Mouse (Mus musculus) embryonic facial prominence, embryonic 12.5 days (tissue): Measurements from ENCODE around the gene Tmem265. TPM values are rescaled to one million over a fixed set of nuclear protein-coding genes. Genes with fewer than 3 reads are reported as not detected.

Source experiments
- ATAC-seq: fragments of 200-750 bp; cut with Nextera tagmentation; 2 replicates; pipeline ENCODE4 v1.8.0; 2017; ENCODE audit not compliant: insufficient number of reproducible peaks, insufficient read depth, low FRiP score, low TSS enrichment
- H3K27ac ChIP-seq: fragments of 300-500 bp; sonication (generic); 2 replicates; pipeline ENCODE4 v1.5.1; 2016; ENCODE audit warnings: mild to moderate bottlenecking
- H3K27me3 ChIP-seq: fragments of 300-500 bp; sonication (generic); 2 replicates; pipeline ENCODE4 v1.6.1; 2016; ENCODE audit warnings: mild to moderate bottlenecking, moderate library complexity
- H3K36me3 ChIP-seq: fragments of 300-500 bp; sonication (generic); 2 replicates; pipeline ENCODE4 v1.6.1; 2016; ENCODE audit warnings: mild to moderate bottlenecking
- H3K4me1 ChIP-seq: fragments of 300-500 bp; sonication (generic); 2 replicates; pipeline ENCODE4 v1.6.1; 2016
- H3K4me2 ChIP-seq: fragments of 300-500 bp; sonication (generic); replicated peaks from 2 replicates; pipeline ENCODE4 v1.6.1; 2016; ENCODE audit warnings: mild to moderate bottlenecking, moderate library complexity
- H3K4me3 ChIP-seq: fragments of 300-500 bp; sonication (generic); 2 replicates; pipeline ENCODE4 v1.5.1; 2016; ENCODE audit warnings: mild to moderate bottlenecking
- H3K9ac ChIP-seq: fragments of 300-500 bp; sonication (generic); 2 replicates; pipeline ENCODE4 v1.6.1; 2016; ENCODE audit warnings: mild to moderate bottlenecking, moderate library complexity
- H3K9me3 ChIP-seq: fragments of 300-500 bp; sonication (generic); 2 replicates; pipeline ENCODE4 v1.6.1; 2016; ENCODE audit warnings: mild to moderate bottlenecking, moderate library complexity
- WGBS: fragments of 180-500 bp; shearing (Covaris S2); methylation state at CpG from one replicate; pipeline ENCODE4 v1.1.7; 2016; 5-methylcytosine and 5-hydroxymethylcytosine counted together
- polyA plus RNA-seq: library from polyadenylated mRNA; unstranded; fragments of >200 nt; fragmentation: Nextera tagmentation; extraction: Ambion mirVana; gene quantifications from 2 replicates; pipeline ENCODE4 v1.2.1, GENCODE M21; 2016

The Tmem265 gene
- polyA plus RNA-seq, 1 experiment from 2014 or later: 4.8 TPM

DNA sequence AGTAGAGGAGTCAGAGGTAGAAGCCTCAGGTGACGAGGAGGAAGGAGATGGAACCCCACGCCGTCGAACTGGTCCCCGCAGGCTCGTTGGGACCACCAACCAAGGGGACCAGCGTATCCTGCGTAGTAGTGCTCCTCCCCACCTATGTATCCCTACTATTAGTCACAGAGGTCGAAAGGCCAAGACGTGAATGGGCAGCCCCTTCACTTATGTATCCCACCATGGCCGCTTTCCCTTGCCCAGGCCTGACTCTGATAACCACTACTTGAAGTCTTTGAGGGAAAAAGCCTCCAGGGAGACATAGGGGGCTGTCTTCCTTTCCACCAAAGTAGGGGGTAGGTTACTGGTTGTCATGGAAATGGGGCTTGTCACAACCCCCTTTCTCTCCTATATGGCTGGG is 610 bp upstream of the Tmem265 start:
- WGBS: 90% methylated on average over 11 of the region's 11 CpGs

DNA sequence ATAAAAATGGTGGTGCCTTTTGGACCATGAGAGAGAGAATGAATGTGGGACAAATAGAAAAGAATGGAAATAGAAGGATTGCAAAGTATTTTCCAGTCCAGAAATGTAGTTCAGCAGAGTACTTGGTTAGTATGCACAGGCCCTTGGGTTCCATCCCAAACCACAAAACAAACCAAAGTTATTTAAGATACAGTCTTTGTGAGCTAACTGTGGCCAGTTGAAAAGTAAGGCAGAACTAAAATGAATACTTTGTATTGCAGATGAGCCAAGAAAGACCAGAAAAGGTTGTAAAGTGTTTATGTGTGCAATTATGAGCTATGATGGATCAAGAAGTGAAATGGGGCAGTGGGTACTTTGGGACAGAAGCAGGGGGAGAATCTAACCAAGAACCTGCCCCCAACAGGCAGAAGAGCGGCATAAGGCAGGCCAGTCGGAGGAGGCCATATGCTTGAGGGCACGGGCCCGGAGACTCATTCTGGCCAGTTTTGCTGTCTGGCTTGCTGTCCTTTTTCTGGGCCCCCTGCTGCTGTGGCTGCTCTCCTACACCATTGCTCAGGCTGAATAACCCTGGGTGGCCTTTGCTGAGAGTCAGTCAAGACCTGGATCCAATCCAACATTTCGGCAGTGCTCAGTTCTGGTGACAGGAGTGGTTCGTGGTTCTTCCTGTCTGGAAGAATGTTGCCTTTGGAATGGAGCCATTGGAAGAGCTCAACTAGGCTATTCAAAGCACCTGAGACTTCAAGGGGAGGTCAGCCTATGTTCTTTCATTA is 3.4 kb downstream of the Tmem265 start:
- 84% methylated on average over 6 of the region's 6 CpGs for WGBS
- H3K36me3 ChIP-seq: peaks cover 52% of the 10 kb centered on the region
- H3K27ac ChIP-seq: no peak overlapping the region

More for the DNA sequence above, 610 bp upstream of the Tmem265 start:
- Histone ChIP-seq H3K9ac (no peak overlapping the region), H3K4me2 (no peak overlapping the region), H3K27me3 (no peaks in the 10 kb centered on the region), H3K4me1 (no peaks in the 10 kb centered on the region), H3K9me3 (no peaks in the 10 kb centered on the region), H3K27ac (no peak overlapping the region), H3K4me3 (no peak overlapping the region), H3K36me3 (peaks cover 70% of the 10 kb centered on the region)
- ATAC-seq: no peak

DNA sequence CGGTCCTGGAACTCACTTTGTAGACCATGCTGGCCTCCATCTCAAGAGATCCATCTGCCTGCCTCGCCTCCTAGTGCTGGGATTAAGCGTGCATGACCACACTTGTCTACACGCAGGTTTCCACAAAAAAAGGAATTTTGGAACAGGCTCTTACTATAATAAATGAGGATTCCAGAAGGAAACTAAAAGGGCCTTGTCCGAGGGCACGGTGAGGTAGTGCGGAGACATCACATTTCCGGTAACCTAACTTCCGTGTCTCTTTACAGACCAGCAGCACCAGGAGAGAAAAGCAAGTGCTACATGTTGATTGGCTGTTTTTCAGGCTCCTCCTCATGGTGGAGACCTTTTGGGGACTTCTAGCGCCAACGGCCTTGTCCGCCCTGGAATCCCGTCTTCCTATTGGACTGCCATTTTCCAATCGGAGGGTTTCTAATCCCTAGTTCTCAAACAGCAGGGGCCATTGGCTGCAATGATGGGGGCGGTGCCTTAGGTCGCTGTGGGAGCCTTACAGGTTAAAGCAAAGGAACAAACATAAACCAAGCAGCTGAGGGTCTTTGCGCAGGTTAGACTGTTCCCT is 11.8 kb downstream of the Tmem265 start, which contains the start of gene Phkg2:
Phkg2 (plus strand) TSS at position 446 of the 577 bp plus-strand sequence.
- Histone ChIP-seq H3K36me3 (peaks cover 27% of the 10 kb centered on the region), H3K27ac (peak within 1 kb of the TSS; percentile 75), H3K9ac (peak within 1 kb of the TSS; percentile 87), H3K27me3 (no peaks in the 10 kb centered on the region), H3K4me1 (peaks cover 16% of the 10 kb centered on the region), H3K4me2 (peak within 1 kb of the TSS; percentile 86), H3K4me3 (peak within 1 kb of the TSS; percentile 84), H3K9me3 (no peaks in the 10 kb centered on the region)
- ATAC-seq: peak; percentile 98
- under 1% methylated on average over 17 of the region's 17 CpGs for WGBS

More for the DNA sequence above, 3.4 kb downstream of the Tmem265 start:
- no peak overlapping the region for H3K4me2 ChIP-seq
- H3K4me1 ChIP-seq: no peaks in the 10 kb centered on the region
- H3K9me3 ChIP-seq: no peaks in the 10 kb centered on the region
- H3K4me3 ChIP-seq: no peak overlapping the region
- no peak for ATAC-seq
- H3K27me3 ChIP-seq: no peaks in the 10 kb centered on the region
- no peak overlapping the region for H3K9ac ChIP-seq

DNA sequence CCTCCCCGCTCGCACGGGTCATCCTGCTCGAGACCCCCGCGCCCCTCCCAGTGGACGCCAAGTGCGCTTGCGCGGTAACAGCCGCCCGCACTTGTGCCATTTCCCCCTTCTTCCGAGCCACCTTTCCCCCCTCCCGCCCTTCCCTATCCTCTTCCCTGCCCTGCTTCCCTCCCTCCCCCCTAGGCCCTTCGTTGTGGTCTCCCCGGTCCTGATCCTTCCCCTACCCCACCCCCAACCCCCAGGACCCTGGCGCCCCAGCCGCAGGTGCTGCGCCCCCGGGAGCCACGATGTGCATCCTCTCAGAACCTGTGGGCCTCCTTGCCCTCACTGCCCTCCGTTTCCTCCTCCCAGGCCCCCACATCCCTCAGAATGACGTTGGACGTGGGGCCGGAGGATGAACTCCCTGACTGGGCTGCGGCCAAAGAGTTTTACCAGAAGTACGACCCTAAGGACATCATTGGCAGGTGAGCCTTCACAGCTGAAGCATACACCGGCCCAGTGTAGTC is 12.4 kb downstream of the Tmem265 start:
- Histone ChIP-seq H3K4me3 (peak overlapping the region; percentile 84), H3K27ac (peak overlapping the region; percentile 75), H3K27me3 (no peaks in the 10 kb centered on the region), H3K4me1 (peaks cover 16% of the 10 kb centered on the region), H3K9me3 (no peaks in the 10 kb centered on the region), H3K36me3 (peaks cover 28% of the 10 kb centered on the region), H3K4me2 (peak overlapping the region; percentile 86), H3K9ac (peak overlapping the region; percentile 87)
- WGBS: 1% methylated on average over 21 of the region's 28 CpGs
- peak; percentile 63 for ATAC-seq

GRCm38 (mm10) chr7:127574115-127574514 is 12.9 kb downstream of the Tmem265 start:
- H3K4me1 ChIP-seq: peaks cover 16% of the 10 kb centered on the region
- H3K4me3 ChIP-seq: peak overlapping the region; percentile 84
- no peak for ATAC-seq
- peak overlapping the region; percentile 86 for H3K4me2 ChIP-seq
- no peaks in the 10 kb centered on the region for H3K27me3 ChIP-seq
- no peaks in the 10 kb centered on the region for H3K9me3 ChIP-seq
- peak overlapping the region; percentile 87 for H3K9ac ChIP-seq
- 31% methylated on average over 7 of the region's 7 CpGs for WGBS
- no peak overlapping the region for H3K27ac ChIP-seq
- H3K36me3 ChIP-seq: peaks cover 28% of the 10 kb centered on the region

DNA sequence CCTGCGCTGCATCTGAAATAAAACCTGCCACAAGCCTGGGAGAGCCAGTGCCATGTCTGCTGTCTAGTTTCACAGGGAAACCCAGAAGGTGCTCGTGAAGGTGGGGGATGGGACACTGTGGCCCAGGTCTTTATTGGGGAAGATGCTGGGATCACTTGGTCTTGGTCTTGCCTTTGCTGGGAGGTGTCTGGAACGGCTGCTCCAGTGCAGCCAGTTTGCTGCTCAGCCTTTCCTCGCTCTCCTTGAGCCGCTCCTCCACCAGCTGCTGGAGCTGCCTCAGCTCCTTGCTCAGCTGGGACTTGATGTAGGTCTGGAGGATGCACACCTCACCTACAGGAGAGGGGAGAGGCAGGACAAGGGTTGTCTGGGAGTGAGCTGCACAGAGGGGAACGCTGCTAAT is 22.1 kb downstream of the Tmem265 start:
- Histone ChIP-seq H3K9ac (no peak overlapping the region), H3K4me1 (peaks cover 7% of the 10 kb centered on the region; the same call in 1 of the 2 replicates), H3K4me3 (no peak overlapping the region), H3K27ac (no peak overlapping the region), H3K36me3 (peaks cover 50% of the 10 kb centered on the region), H3K27me3 (no peaks in the 10 kb centered on the region), H3K4me2 (no peak overlapping the region), H3K9me3 (no peaks in the 10 kb centered on the region)
- no peak for ATAC-seq
- WGBS: 92% methylated on average over 6 of the region's 6 CpGs

GRCm38 (mm10) chr7:127585031-127585430 is 23.8 kb downstream of the Tmem265 start:
- H3K27ac ChIP-seq: no peak overlapping the region
- H3K9me3 ChIP-seq: no peaks in the 10 kb centered on the region
- WGBS: 84% methylated on average over 7 of the region's 7 CpGs
- H3K4me1 ChIP-seq: peaks cover 15% of the 10 kb centered on the region
- H3K27me3 ChIP-seq: no peaks in the 10 kb centered on the region
- ATAC-seq: no peak
- no peak overlapping the region for H3K4me3 ChIP-seq
- H3K9ac ChIP-seq: no peak overlapping the region
- H3K36me3 ChIP-seq: peaks cover 47% of the 10 kb centered on the region
- no peak overlapping the region for H3K4me2 ChIP-seq

DNA sequence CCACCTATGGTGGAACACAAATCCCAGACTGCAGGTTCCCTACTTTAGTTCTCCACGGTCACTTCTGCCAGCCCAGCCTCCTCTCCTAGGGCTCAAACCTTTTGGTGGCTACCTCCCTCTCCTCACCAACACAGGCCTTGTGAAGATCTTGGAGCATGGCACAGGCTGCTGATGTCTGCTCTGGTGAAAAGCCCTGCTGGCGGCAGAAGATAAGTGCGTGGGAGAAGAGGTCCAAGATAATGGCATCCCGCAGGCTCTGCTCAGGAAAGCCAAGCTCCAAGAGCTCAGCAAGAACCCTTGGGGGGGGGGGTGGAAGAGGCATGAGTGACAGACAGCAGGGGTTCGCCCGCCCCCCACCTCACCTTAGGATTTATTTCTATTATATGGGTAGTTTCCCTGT is 25.0 kb downstream of the Tmem265 start:
- Histone ChIP-seq H3K36me3 (peaks cover 53% of the 10 kb centered on the region), H3K27ac (no peak overlapping the region), H3K9me3 (no peaks in the 10 kb centered on the region), H3K4me3 (no peak overlapping the region), H3K27me3 (no peaks in the 10 kb centered on the region), H3K4me2 (no peak overlapping the region), H3K4me1 (peaks cover 15% of the 10 kb centered on the region), H3K9ac (no peak overlapping the region)
- ATAC-seq: no peak
- WGBS: 89% methylated on average over 6 of the region's 6 CpGs

- ATAC-seq: no peak
- peak overlapping the region; percentile 91 for H3K4me2 ChIP-seq
- 0 out of 2 replicates have a peak overlapping the region, but pooled peaks have one; percentile 81 for H3K27ac ChIP-seq
- peaks cover 15% of the 10 kb centered on the region for H3K4me1 ChIP-seq
- H3K9me3 ChIP-seq: no peaks in the 10 kb centered on the region
- 64% methylated on average over 5 of the region's 5 CpGs for WGBS
- peak overlapping the region; percentile 91 for H3K4me3 ChIP-seq
- peaks cover 55% of the 10 kb centered on the region for H3K36me3 ChIP-seq
- peak overlapping the region; percentile 63 for H3K9ac ChIP-seq
- H3K27me3 ChIP-seq: no peaks in the 10 kb centered on the region
These were observed 26.0 kb downstream of the Tmem265 start for GRCm38 (mm10) chr7:127587196-127587595.

DNA sequence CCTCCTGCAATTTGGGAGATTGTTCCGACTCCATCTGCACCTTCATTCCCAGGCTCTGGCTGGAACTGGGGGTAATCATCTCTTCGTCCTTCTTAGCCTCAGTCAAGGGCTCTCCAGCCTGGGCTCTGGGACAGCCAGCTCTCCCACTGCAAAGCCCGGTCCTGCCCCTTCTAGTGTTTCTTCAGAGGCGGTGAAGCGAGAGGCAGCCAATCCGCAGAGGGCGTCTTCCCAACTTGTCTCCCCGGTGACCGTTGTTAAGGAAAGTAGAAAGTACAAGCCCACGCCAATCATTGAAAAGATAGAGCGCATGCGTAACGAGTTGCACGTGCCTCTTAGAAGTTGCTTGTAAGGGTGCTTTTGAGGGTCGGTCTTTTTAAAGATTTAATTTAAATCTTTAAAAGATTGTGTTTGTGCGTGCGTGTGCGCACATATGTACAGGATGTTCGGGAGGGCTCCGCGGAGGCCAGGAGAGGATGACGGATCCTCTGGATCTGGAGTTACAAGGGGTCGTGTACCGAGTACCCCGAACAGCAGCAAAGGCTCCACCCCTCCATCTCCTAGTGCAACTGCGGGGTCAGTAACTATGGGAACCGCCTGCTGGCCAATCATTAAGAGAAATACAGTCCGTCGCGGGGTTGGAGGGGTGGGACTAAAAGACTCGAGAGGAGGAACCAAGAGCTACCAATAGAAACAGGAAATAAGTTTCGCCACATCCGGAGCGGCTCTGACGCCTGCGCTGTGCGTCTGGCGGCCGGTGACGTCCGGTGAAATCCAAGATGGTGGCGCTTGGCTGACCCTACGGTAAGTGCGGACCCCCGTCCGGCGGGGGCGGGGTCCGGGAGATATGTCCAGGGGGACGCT is 27.1 kb downstream of the Tmem265 start, which contains the start of the genes Ccdc189 and Rnf40:
Ccdc189 (minus strand) TSS at position 585 of the 861 bp plus-strand sequence.
Rnf40 (plus strand) TSS at position 757 of the 861 bp plus-strand sequence.
- Histone ChIP-seq H3K4me3 (peak within 1 kb of the TSS; percentile 91), H3K27ac (peak within 1 kb of the TSS; percentile 81), H3K9ac (peak within 1 kb of the TSS; percentile 86), H3K4me2 (peak within 1 kb of the TSS; percentile 91), H3K9me3 (no peaks in the 10 kb centered on the region), H3K4me1 (peaks cover 15% of the 10 kb centered on the region), H3K36me3 (peaks cover 53% of the 10 kb centered on the region), H3K27me3 (no peaks in the 10 kb centered on the region)
- WGBS: under 1% methylated on average over 50 of the region's 50 CpGs
- ATAC-seq: peak; percentile 97

- no peak for ATAC-seq
- Histone ChIP-seq H3K36me3 (peaks cover 53% of the 10 kb centered on the region), H3K4me1 (peaks cover 15% of the 10 kb centered on the region), H3K4me2 (peak overlapping the region; percentile 77), H3K4me3 (peak overlapping the region; percentile 91), H3K27me3 (no peaks in the 10 kb centered on the region), H3K9me3 (no peaks in the 10 kb centered on the region), H3K27ac (0 out of 2 replicates have a peak overlapping the region, but pooled peaks have one; percentile 52), H3K9ac (peak overlapping the region; percentile 86)
- 5% methylated on average over 29 of the region's 29 CpGs for WGBS
These were observed 27.7 kb downstream of the Tmem265 start for GRCm38 (mm10) chr7:127588901-127589300.
